Mouse (Mus musculus): ENCODE results near the gene Gm4881. TPM values are rescaled to one million over a fixed set of nuclear protein-coding genes. Genes with fewer than 3 reads are reported as not detected.

Gm4881 gene
- polyA plus RNA-seq (2012; rRNA removed) = not detected in 2 replicates

DNA sequence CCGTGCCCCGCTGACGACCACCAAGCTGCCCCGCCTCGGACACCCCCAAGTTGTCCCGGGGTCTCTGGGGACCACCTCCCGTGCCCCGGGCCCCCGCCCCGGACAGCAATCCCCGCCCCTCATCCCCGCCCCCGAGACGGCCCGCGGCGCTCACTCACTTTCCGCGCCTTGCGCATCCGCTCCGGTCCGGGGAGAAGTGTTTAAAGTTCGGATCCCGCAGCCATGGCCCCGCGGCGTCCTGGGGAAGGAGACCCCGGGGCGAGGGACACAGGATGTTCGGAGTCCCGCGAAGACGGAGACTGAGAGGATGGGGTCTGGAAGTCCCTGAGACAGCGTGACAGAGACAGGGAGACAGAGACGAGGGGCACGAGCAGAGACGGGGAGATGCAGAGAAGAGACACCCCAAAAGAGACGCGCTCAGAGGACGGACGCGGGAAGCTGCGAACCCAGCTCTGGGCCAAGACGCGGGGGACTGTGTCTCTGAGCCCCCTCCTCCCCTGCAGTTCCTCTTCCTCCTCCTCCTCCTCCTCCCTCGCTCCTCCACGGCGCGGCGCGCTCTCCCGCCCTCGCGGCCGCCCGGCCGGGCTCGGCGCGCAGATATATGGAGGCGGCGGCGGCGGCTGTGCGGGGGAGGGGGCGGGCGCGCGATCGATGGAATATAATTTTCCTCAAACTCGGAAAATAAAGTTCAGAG is at the start of gene Gm4881:
Gm4881 (minus strand) TSS at position 238 of the 694 bp plus-strand sequence.

DNA sequence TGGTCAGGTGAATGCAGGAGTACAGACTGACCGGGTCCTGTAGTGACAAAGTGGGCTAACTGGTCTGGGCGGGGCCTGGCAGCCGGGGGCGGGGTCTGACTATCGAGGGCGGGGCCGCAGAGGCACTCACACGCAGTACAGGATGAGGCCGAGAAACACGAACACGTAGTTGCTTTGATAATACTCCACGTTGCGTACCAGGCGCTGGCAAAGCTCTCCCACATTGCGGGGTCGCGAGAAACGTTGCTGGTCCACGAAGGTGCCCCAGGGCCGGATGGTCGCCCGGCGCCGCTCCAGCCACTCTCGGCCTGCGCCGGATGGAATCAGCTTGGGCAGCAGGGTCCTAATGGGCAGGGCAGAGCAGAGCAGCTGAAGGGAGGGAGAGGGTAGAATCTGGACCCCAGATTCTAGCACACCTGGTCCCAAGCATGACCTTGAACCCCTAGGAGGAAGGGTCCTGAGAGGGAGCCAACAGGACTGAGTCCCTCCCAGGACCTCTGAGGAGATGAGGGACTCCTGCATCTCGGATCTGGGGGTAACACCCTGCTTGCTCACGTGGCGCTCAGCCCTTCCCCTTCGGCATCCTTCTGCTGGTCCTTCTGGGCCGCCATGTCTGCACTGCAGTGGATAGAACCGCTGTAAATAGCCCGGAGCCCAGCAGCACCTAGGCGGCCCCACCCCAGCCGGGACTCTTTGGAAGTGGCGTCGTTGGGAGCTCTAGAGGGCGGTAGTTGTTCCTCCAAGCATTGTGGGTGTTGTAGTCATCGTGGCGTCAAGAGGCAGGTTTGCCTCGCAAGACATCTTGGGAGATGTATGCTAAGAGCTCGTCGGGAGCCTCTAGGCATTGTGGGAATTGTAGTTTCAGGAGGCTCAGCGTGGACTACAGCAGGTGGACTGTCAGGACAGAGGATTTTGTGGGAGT is 27.9 kb upstream of the Gm4881 start, which contains the start of gene Rabac1:
Rabac1 (minus strand) TSS at position 783 of the 922 bp plus-strand sequence.

DNA sequence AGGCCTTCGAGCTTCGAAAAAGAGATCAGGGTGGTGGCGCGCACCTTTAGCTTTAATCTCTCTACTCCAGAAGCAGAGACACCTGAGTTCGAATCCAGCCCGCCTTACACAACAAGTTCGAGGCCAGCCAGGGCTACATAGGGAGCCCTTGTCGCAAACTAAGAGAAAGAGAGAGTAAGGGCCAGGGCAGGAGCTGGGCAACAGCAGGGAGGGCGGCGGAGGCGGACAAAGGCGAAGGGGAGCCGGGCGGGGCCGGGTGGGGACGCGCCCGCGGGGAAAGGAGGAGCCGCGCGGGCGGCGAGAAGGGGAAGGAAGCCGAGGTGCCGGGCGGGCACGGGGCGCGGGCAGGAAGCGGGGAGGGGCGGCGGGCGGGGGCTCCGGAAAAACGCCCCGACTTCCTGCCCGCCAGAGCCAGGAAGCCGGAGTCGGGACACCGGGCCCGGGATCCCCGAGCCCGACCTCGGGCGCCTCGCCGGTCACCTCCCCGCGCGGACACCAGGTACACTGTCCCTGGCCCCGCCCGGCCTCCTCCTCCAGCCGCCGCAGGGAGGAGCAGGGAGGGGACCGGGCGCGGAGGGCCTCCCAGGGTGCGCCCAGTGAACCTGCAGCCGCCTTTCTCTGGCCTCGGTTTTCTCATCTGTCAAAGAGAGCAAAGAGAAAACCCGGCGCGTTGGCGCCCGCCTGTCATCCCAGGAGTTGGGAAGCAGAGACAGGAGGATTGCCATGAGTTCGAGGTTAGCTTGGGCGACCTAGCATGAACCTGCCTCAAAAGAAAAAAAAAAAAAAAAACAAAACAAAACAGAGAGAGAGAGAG is 41.5 kb downstream of the Gm4881 start, which contains the start of gene Arhgef1:
Arhgef1 (plus strand) TSS at position 283 of the 814 bp plus-strand sequence.

DNA sequence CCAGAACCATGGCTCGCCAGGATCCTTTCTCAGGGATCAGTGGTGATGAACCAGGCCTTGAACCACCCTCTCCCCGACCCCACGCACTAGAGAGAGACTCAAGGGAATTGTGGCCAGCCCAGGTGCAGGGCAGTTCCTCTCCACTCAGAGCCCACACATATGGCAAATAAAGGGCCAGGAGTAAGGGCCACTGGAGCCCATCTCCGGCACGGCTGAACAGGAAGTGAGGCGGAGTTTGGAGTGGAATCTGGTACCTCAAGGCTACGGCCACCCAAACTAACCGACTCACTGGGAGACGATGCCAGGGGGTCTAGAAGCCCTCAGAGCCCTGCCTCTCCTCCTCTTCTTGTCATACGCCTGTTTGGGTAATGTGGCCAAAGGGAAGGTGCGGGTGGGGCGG is 47.1 kb downstream of the Gm4881 start, which contains the start of gene Cd79a:
Cd79a (plus strand) TSS at position 158 of the 400 bp plus-strand sequence.

GRCm38 (mm10) chr7:24883896-24884692 is 60.2 kb downstream of the Gm4881 start, which contains the start of gene Rps19:
Rps19 (plus strand) TSS chr7:24884371.

Other genes with a start within 250 kb of the Gm4881 start
- not detected in 2 replicates for gene BC049730, start 235.3 kb downstream of the Gm4881 start, polyA plus RNA-seq (2012; rRNA removed)
- not detected in 2 replicates for gene Gm4763, start 217.6 kb downstream of the Gm4881 start, polyA plus RNA-seq (2012; rRNA removed)
- gene Cd177, start 184.2 kb downstream of the Gm4881 start, polyA plus RNA-seq (2012; rRNA removed) = 2.9 and 3.4 TPM in 2 replicates
- gene Ceacam10, start 167.3 kb downstream of the Gm4881 start, polyA plus RNA-seq (2012; rRNA removed) = 3.0 and 3.4 TPM in 2 replicates
- gene Gm9844, start 82.3 kb downstream of the Gm4881 start, polyA plus RNA-seq (2012; rRNA removed) = 0.25 and 0.78 TPM in 2 replicates
- gene Lypd4, start 74.6 kb downstream of the Gm4881 start, polyA plus RNA-seq (2012; rRNA removed) = not detected in 2 replicates
- gene Dmrtc2, start 74.4 kb downstream of the Gm4881 start, polyA plus RNA-seq (2012; rRNA removed) = not detected in 2 replicates
- gene Rps19, start 60.1 kb downstream of the Gm4881 start, polyA plus RNA-seq (2012; rRNA removed) = 211 and 227 TPM in 2 replicates
- gene Cd79a, start 47.1 kb downstream of the Gm4881 start, polyA plus RNA-seq (2012; rRNA removed) = 0.43 and 0.72 TPM in 2 replicates
- 90.9 and 91.2 TPM in 2 replicates for gene Arhgef1, start 41.6 kb downstream of the Gm4881 start, polyA plus RNA-seq (2012; rRNA removed)
- 348 and 466 TPM in 2 replicates for gene Rabac1, start 28.3 kb upstream of the Gm4881 start, polyA plus RNA-seq (2012; rRNA removed)
- gene Atp1a3, start 61.5 kb upstream of the Gm4881 start, polyA plus RNA-seq (2012; rRNA removed) = 0.75 and 1.8 TPM in 2 replicates
- gene Grik5, start 127.9 kb upstream of the Gm4881 start, polyA plus RNA-seq (2012; rRNA removed) = 20.0 and 23.3 TPM in 2 replicates
- gene Zfp574, start 128.1 kb upstream of the Gm4881 start, polyA plus RNA-seq (2012; rRNA removed) = 22.3 and 26.9 TPM in 2 replicates
- 0.43 and 0.74 TPM in 2 replicates for gene Pou2f2, start 235.2 kb upstream of the Gm4881 start, polyA plus RNA-seq (2012; rRNA removed)